Mouse (Mus musculus): ENCODE data around the gene Pphln1.
A peak's percentile ranks its signal among the peaks of the same experiment; 100 is the strongest.

Pphln1 gene

DNA sequence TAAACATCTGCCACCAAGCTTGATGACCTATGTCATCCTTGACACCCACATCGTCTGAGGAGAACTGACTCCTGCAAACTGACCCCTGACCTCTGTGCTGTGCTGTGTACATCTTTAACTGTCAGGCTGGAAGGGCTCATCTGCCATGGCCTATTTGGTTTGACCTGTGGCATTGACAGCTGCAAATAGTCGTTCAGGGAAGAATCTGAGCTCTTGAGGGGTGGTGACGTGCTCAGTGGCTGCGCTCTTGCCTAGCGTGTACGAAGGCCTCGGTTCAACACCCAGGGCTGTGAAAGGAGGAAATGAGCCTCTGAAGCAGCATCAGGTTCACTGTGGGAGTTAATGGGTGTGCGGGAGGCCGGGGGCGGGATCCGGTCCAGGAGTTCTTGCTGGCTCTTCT lies 35.7 kb downstream of the Pphln1 start:
- peak; percentile 87 for DNase-seq (ENCODE audit: low read depth, low spot score)

GRCm38 (mm10) chr15:93435998-93436397 lies 37.8 kb downstream of the Pphln1 start:
- no peak for DNase-seq (ENCODE audit: low read depth, low spot score)

GRCm38 (mm10) chr15:93438663-93439062 lies 40.5 kb downstream of the Pphln1 start:
- peak; percentile 64 for DNase-seq (ENCODE audit: low read depth, low spot score)

DNA sequence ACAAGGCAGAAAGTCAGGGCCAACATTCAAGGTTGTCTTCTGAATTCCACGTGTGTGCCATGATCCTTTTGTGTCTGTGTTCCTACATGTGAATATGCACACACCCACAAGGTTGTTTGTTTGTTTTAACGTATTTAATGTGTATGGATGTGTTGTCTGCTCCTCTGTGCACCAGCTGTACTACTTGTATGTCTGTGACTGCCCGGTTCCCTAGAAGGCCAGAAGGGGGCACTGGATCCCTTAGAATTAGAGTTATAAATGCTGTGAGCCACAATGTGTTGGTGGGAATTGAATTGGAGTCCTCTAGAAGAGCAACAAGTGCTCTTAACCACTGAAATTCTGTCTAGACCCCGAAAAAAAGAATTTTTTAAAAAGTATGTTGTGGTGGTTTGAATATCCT lies 44.1 kb downstream of the Pphln1 start:
- DNase-seq (ENCODE audit: low read depth, low spot score): peak; percentile 50

DNA sequence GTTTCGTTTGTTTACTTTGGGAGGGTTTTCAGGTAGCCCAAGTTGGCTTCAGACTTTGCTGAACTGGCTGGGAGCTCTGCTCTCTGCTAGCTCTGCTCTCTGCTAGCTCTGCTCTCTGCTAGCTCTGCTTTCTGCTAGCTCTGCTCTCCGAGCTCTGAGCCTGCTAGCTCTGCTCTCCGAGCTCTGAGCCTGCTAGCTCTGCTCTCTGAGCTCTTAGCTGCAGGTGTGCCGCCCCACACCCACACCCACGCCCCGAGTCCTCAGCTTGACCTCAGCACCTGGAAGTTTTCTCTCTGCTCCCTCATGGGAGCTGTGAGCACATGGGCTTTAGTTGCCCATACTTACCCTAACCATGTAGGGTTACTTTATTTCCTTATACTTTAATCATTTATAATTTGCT lies 45.5 kb downstream of the Pphln1 start:
- DNase-seq (ENCODE audit: low read depth, low spot score): peak; percentile 23

DNA sequence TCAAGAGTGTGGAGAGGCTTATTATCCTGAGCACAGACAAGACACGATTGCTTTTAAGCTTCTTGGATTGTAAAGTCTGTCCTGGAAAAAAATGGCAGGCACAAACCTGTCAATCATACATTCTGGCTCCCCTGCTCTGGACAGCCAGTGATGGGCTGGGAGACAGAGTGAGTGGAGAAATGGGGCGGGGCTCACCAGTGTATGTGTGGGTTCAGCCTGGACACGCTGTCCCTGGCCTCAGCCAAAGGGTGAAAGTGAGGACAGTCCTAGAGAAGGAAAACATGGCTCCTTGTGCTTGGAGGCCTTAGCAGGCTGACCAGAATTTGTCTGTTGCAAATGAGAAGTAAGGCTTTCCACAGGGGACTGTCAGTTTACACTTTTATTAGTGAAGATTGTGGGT lies 50.7 kb downstream of the Pphln1 start:
- DNase-seq (ENCODE audit: low read depth, low spot score): no peak

- DNase-seq (ENCODE audit: low read depth, low spot score): no peak
Observed at GRCm38 (mm10) chr15:93453296-93453695, 55.1 kb downstream of the Pphln1 start.

DNA sequence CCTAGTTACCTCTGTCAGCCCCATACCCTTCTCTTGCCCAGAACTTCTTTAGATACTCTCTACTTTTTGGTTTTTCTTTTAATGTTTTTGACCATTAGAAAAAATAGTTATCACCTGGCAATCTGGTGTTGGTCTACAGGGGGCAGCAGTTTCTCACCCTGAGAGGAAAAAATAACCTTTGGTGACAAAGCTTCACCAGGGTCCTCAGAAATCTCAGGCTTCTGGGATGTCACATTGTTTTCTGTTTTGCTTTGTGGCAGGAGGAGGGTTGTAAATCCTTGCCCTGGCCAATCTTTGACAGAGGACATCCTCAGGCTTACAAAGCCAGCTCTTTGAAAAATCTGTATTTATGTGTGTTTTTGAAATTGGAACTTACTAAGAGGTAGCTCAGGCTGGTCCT lies 57.9 kb downstream of the Pphln1 start:
- DNase-seq (ENCODE audit: low read depth, low spot score): no peak

DNA sequence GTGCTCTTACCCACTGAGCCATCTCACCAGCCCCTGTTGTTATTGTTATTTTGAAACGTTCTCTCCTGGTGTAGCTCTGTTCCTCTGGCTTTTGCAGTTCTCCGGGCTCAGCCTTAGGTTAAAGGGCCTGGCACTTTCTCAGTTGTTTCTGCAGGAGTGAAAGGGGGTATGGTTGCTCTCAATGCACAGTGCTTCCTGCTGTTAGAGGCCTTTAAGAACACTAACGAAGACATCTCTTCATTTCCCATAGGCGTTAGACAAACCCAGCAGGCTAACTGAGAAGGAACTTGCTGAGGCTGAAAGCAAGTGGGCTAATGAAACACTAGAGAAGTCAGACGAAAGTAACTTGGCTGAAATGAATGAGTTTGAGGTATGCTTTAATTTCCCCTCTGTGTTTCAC lies 61.3 kb downstream of the Pphln1 start:
- DNase-seq (ENCODE audit: low read depth, low spot score): no peak

DNA sequence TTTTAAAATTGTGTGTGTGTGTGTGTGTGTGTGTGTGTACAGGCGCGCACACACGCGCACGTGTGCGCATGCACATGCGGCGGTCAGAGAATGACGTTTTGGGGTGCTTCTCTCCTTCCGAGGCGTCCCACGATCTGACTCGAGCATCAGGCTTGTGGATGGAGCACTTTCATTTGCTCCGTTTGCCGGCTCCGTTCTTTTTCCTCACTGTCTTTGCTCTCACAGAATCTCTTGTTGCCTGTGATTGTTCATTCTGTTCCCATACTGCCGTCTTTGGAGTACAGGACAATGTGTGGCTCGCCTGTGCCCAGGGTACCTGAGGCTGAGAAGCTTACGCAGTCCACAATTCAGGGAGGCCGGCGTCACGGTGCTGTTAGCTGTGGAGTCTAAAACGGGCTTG lies 62.9 kb downstream of the Pphln1 start:
- DNase-seq (ENCODE audit: low read depth, low spot score): no peak

GRCm38 (mm10) chr15:93471651-93472050 lies 73.5 kb downstream of the Pphln1 start:
- DNase-seq (ENCODE audit: low read depth, low spot score): no peak

GRCm38 (mm10) chr15:93472089-93472488 lies 73.9 kb downstream of the Pphln1 start:
- no peak for DNase-seq (ENCODE audit: low read depth, low spot score)

DNA sequence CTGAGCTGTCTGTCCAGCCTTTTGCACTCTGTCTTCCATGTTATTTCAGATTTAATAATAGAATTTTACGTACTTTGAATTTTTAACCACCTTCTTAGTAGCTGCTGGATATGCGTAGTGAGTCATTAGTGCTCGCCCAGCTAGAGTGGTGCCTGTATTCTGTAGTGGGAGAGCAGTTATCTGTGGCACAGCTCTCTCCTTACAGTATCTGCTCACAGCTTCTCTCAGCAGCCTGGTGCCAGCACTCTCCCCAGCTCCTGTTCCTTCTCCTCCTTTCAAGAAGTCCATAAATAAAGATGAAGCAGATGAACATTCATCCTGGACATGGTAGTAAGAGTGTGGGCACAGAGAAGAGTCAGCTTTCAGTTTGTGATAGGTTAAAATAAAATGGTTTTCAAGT lies 76.1 kb downstream of the Pphln1 start:
- DNase-seq (ENCODE audit: low read depth, low spot score): no peak

DNA sequence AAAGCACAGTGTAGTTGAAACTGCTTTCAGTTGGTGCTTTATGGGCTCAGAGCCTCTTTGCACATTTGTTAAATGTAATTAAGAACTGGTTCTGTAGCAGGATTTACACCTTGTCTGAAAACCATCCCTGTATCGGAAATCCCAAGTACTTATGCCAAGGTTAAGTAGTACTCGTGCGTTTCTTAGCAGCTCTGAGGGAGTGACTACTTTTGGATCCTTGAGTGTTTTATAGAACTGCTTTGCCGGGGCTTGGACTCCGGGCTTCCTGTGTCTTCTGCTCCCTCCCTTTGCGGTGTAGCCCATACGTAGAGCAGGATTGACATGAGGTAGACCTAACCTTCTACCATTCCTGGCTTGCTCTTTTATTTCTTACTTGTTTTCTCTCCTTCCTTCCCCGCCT lies 77.5 kb downstream of the Pphln1 start:
- DNase-seq (ENCODE audit: low read depth, low spot score): no peak

DNA sequence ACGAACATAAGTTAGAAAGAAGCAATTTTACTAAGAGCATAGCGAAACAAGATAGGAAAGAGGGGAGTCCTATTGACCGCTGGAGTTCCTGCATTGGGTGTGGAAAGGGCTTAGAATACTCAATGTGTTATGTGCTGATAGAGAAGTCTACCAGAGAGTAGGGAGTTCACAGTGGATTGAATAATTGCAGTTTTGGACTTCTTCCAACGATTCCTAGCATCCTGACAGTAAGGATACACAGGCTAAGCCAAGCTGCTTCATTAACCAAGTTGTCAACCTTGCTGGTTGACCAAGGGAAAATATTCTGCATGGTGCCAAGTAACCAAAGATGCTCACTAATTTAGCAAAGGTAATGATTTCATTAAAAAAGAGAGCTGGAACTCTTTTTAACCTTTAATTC lies 79.6 kb downstream of the Pphln1 start:
- DNase-seq (ENCODE audit: low read depth, low spot score): no peak

GRCm38 (mm10) chr15:93478676-93479075 lies 80.5 kb downstream of the Pphln1 start:
- no peak for DNase-seq (ENCODE audit: low read depth, low spot score)

GRCm38 (mm10) chr15:93479445-93479844 lies 81.3 kb downstream of the Pphln1 start:
- DNase-seq (ENCODE audit: low read depth, low spot score): no peak

GRCm38 (mm10) chr15:93481112-93481511 lies 83.0 kb downstream of the Pphln1 start:
- no peak for DNase-seq (ENCODE audit: low read depth, low spot score)

GRCm38 (mm10) chr15:93484261-93484710 lies 86.1 kb downstream of the Pphln1 start:
- DNase-seq (ENCODE audit: low read depth, low spot score): peak; percentile 17

GRCm38 (mm10) chr15:93485252-93485651 lies 87.1 kb downstream of the Pphln1 start:
- DNase-seq (ENCODE audit: low read depth, low spot score): no peak

DNA sequence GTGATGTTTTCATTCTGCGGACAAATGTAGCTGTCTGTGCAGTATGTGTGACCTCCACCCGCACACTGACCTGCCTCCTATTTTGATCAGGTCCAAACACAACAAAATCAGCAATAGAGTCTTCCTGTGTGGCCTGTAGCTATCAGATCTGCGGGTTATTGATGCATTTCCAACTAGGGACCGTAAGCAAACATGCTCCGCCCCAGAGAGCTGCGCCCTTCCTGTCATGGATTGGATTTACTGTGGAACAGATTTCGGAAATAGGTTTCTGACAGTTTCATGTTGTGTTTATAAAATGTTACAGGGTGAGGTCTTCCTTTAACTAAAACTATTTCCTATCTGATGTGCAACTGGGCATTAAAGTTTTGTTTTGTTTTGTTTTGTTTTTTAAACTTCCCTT lies 87.9 kb downstream of the Pphln1 start:
- DNase-seq (ENCODE audit: low read depth, low spot score): no peak

GRCm38 (mm10) chr15:93489597-93489996 lies 91.4 kb downstream of the Pphln1 start:
- no peak for DNase-seq (ENCODE audit: low read depth, low spot score)

DNA sequence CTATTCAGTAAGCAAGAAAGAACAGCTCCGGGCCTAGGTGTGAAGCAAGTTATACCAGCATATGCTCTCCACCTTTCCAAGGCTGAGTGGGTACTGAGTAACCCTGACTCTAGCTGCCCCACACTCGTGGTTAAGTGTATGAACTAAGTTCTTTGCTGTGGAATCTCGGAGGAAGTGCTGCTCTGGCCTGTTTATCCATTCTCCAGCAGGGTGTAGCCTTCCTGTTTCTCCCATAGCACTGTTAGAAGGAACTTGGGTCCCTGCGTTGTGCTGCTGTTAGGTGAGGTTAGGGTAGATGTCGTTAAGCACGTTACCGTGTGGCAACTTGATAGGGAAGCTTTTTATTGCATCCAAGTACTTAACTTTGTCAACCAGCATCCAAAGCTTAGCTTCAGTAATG lies 96.5 kb downstream of the Pphln1 start:
- DNase-seq (ENCODE audit: low read depth, low spot score): no peak

DNA sequence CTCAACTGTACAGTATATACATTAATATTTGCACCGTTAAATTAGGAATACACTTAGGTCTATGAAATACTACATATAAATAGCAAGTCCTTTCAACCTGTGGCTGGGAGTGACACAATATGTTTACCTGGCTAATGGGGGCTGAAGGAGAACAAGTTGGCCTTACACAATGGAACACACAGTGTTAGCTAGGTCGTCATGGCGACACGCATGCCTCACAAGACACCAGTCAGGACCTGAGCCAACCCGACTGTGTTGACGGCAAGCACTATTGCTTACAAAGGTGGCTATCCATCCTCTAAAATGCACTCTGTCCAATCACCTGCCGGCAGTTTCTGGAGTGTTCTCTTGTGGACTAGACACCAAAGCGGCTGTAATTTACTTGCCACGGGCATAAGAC lies 101.7 kb downstream of the Pphln1 start:
- no peak for DNase-seq (ENCODE audit: low read depth, low spot score)

DNA sequence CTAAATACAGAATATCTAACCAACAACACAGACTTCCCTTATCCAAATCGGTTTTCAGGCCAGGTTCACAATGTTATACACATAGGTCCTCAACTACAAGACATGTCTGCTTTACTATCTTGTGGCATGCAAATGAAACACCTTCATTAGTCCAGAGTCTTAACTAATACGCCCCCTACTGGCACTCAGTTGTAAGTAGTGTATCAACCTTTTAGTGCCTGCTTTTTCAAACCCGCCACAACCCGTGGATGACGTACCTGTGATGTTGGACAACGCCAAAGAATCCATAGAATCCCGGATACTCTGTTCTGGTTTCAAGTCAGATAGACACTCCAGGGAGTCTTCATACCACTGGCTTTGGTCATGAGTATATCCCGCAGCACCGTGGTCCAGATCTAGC lies 104.6 kb downstream of the Pphln1 start:
- peak; percentile 31 for DNase-seq (ENCODE audit: low read depth, low spot score)

Measured in A20 (cell line).